Mouse (Mus musculus): ENCODE results near the gene Pard6a. TPM values are rescaled to one million over a fixed set of nuclear protein-coding genes. Genes with fewer than 3 reads are reported as not detected.

Pard6a gene
- total RNA-seq (2017): 0.41 and 11.5 TPM in 2 replicates

DNA sequence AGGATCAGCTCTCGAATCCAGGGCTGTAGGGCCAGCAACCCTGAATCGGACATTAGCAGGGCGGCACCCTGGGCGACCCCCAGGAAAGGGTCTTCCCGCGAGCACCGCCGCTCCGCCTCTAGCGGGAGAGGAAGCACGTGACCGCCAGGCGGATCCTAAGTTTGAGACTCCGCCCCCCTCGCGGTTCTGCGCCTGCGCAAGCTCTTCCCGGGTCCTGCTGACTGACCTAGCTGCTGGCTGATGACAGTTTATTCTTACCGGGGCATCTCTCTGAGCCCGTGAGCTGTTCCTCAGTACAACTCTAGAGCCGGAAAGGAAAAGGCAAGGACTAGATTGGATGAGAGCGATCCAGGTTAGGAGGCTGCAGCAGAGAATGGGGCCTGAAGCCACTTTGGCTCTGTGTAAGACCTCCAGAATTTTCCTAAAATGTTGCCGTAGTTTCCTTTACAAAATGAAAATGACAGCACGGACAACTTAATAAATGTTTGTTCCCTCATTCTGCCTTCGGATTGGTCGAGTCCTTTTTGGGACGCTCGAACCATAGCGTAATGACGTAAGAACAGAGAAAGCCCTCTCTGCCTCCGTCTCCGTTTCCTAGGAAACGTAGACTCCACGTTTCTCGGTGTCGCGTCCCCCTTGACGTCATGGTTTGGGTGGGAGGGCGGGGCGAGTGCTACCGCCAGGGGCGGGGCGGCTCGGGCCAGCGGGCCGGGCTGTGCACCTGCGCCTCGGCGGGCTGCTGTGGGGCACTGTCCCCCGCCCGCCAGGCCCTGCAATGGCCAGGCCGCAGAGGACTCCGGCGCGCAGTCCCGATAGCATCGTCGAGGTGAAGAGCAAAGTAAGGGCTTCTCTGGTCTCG, at the start of gene Pard6a, which contains the start of gene Acd:
Pard6a (plus strand) TSS at position 183 of the 859 bp plus-strand sequence.
Acd (minus strand) TSS at position 137 of the 859 bp plus-strand sequence.
- ATAC-seq (replicated peaks; ENCODE audit: low read depth, poor library complexity, severe bottlenecking): peak; percentile 77

DNA sequence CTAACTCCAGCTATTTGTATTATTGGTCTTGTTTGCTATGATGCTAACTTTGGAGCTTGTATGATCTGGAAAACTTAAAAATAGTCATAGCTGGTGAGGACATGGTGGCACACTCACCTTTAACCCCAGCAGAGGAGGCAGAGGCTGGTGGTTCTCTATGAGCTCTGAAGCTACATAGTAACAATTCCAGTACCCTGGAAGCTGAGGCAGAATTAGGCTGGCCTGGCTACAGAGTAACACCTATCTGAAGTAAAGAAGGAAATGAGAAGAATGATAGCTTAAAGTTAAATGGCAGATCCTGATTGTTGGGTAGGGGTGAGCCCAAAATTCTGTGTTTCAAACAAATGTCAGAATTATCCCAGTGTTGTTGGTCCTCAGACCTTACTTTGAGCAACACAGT, 43.3 kb upstream of the Pard6a start:
- ATAC-seq (replicated peaks; ENCODE audit: low read depth, poor library complexity, severe bottlenecking): no peak

DNA sequence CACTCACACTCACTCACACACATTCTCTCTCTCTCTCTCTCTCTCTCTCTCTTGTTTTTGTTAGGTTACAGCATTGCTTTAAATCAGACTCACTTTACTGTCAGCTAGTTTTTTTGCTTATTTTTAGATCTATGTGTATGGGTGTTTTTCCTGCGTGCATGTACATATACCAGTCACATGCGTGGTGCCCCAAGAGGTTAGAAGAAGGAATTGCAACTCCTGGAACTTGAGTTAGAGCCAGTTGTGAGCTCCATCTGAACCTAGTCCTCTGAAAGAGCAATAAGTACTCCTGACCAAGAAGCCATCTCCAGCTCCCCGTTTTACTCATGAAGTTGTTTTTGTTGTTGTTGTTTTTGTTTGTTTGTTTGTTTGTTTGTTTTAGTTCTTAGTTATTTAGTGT, 39.8 kb upstream of the Pard6a start:
- ATAC-seq (replicated peaks; ENCODE audit: low read depth, poor library complexity, severe bottlenecking): peak; percentile 85

DNA sequence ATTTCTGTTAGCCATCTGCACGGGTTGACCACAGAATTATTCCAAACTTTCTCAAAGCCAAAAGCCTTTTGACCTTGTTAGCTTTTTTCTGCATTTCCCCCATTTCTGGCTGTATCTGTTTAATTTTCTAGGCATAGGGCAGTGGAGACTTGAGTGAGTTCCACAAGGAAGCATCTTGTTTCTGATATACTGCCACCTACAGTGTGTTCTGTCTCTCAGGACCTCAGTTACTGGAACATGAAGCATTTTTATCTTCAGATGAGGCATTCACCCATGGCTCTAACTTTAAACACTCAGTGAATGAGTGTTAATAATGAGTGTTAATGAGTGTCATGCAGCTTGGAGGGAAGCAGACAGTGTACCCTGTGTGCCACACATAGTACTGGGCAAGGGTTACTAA, 23.1 kb upstream of the Pard6a start:
- ATAC-seq (replicated peaks; ENCODE audit: low read depth, poor library complexity, severe bottlenecking): no peak

DNA sequence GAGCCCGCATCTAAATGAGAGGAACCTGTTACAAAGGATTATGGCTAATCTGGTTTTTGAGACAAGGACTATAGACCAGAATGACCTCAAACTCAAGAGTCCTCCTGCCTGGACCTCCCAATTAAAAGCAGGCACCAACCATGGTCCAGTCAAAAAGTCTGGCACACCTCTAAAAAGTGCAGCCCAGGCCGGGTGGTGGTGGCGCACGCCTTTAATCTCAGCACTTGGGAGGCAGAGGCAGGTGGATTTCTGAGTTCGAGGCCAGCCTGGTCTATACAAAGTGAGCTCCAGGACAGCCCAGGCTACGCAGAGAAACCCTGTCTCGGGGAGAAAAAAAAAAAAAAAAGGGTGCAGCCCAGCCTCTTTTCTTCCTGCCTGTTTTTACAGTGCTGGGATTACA, 15.6 kb upstream of the Pard6a start:
- no peak for ATAC-seq (replicated peaks; ENCODE audit: low read depth, poor library complexity, severe bottlenecking)

DNA sequence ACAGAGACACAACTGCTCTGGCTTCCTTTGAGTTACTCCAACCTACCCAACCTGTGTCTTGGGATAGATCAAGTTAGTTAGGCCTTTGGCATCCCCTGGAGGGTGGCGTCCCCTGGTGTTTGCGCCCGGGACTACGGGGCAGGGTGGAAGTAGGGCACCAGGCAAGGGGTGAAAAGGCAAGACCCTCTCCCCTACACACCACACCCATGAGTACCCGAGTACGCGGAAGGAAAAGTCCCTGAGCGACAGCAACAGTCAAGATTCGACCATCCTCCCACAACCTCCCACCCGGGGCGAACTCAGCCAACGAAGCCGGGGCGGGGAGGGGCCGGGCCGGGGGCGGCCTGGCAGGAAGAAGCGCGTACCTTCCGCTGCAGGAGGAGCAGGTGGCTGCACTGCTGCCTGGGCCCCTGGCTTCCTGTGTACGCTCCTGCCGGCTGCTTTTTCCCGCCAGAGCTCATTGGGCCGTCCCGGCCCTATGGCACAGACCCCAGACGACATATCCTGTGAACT, 15.1 kb upstream of the Pard6a start, which contains the start of gene Carmil2:
Carmil2 (plus strand) TSS at position 479 of the 513 bp plus-strand sequence.
- ATAC-seq (replicated peaks; ENCODE audit: low read depth, poor library complexity, severe bottlenecking): peak; percentile 87

DNA sequence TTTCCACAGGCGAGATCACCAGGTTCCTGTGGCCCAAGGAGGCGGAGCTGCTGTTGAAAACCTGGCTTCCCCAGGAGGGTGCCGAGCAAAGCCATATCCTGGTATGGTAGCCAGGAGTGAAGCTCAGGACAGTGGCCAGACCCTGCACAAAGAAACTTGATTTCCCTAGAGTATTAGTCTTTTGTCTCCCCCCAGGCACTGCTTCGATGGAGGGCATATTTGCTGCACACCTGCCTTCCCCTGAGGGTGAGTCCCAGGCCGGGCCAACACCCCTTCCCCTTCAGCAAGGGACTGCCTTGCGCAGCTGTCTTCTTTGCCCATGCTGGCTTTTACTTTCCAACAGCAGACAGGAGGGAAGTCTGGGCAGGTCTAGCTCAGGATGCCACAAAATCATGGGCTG, 14.4 kb upstream of the Pard6a start:
- ATAC-seq (replicated peaks; ENCODE audit: low read depth, poor library complexity, severe bottlenecking): no peak

DNA sequence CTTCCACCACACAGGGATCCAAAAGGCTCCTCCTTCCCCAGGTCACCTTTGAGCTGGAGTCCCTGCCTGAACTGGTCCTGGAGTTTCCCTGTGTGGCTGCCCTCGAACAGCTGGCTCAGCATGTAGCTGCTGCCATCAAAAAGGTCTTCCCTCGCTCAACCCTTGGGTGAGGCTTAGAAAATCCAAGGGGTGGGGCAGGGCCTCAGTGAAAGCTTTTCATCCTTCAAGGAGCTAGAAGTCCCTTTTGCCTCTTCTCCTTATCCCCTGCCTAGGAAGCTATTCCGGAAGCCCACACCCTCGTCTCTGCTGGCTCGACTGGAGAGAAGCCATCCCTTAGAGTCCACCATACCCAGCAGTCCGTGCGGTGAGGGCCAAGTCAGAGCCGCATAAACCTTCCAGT, 13.4 kb upstream of the Pard6a start:
- ATAC-seq (replicated peaks; ENCODE audit: low read depth, poor library complexity, severe bottlenecking): no peak

DNA sequence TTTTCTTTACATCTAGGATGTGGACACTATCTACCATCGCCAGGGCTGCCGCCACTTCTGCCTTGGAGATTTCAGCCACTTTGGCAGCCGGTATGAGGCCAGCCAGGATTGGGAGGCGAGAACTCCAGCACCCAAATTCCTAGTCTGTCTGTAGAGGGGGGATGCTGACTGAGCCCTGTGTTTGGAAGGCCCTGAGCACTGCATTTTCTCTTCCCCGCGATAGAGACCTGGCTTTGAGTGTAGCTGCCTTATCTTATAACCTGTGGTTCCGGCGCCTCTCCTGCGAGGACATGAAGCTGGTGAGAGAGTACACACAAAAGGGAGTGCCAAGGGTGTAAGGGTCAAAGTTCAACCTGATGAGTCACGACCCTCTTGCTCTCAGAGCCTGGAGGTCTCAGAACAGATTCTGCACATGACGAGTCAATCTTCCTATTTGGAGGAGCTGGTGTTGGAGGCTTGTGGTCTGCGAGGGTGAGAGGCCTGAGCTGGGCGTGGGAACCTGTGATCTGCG, 12.7 kb upstream of the Pard6a start:
- ATAC-seq (replicated peaks; ENCODE audit: low read depth, poor library complexity, severe bottlenecking): no peak

DNA sequence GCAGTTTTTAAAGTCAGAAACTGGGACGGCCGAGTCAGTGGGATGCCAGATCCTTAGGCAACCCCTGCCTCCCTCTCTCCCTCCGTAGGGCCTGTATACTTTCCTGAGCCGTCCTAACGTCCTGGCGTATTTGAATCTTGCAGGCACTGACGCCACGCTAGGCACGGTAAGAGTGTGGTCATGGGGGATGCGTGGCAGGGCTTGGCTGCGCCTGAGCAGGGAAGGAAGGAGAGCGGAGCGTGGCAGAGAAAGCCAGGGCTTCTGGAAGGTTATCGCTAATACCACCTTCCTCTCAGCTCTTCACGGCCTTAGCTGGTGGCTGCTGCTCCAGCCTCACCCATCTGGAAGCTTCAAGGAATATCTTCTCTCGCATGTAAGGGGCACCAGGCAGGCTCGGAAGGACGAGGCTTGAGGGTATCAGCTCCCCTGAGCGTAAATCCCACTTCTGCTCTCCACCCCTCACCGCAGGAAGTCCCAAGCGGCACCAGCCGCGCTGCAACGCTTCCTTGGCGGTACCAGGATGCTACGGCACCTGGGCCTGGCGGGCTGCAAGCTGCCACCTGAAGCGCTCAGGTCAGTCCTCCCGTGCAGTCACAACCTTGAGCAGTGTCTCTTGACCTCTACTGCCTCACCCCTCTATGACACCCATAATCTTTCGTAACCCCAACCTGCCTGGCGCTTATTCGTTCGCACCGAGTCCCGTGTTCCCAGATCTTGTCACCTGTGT, 11.5 kb upstream of the Pard6a start:
- no peak for ATAC-seq (replicated peaks; ENCODE audit: low read depth, poor library complexity, severe bottlenecking)

DNA sequence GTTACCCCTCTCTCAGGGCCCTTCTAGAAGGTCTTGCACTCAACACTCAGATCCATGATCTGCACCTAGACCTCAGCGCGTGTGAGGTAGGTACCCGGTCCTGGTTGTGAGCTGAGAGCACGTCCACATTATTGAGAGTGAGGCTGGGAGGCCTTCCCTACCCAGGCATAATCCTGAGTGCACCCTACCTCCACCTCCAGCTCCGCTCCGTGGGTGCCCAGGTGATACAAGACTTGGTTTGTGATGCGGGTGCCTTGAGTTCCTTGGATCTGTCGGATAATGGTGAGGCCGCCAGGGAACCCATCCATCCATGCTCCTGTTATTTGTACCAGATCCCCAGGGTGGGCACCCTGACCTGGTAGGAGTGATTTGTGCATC, 11.0 kb upstream of the Pard6a start:
- ATAC-seq (replicated peaks; ENCODE audit: low read depth, poor library complexity, severe bottlenecking): no peak

DNA sequence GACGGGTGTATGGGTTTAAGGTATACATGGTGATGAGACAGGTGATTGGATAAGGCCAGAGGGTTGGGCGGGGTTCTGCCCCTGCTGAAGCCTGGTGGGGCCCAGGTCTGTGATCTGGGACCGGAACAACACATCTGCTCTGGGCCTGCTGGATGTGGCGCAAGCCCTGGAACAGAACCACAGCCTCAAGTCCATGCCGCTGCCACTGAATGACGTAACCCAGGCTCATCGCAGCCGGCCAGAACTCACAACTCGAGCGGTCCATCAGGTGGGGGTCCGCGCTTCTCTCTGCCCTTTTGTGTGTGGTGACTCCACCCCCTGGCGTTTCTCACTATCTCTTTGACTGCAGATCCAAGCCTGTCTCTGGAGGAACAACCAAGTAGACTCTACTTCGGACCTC, 10.0 kb upstream of the Pard6a start:
- no peak for ATAC-seq (replicated peaks; ENCODE audit: low read depth, poor library complexity, severe bottlenecking)

DNA sequence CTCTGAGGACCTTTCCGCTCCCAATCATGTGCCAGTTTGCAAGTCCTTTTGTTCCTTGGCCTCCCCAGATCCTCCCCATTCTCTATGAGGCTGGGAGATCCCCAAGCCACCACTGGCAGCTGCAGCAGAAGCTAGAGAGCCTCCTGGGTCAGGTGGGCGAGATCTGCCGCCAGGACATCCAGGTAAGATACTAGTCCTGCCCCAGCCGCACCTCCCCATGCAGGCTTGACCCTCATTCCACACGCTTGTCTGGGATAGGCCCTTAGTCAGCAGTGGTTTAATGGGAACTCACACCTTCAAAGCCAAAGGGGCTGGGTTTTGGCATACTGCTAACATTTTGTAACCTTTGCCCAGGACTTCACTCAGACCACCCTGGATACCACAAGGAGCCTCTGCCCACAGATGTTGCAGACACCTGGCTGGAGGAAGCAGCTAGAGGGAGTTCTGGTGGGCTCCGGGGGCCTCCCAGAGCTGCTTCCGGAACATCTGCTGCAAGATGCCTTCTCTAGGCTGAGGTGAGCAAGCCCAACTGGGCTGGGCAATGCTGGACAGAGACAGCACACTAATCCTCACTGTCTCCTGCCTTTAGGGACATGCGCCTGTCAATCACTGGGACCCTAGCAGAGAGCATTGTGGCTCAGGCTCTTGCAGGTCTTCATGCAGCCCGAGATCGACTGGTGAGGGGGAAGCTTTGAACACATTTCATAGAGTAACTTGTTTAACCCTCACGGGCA, 8.3 kb upstream of the Pard6a start:
- ATAC-seq (replicated peaks; ENCODE audit: low read depth, poor library complexity, severe bottlenecking): no peak

DNA sequence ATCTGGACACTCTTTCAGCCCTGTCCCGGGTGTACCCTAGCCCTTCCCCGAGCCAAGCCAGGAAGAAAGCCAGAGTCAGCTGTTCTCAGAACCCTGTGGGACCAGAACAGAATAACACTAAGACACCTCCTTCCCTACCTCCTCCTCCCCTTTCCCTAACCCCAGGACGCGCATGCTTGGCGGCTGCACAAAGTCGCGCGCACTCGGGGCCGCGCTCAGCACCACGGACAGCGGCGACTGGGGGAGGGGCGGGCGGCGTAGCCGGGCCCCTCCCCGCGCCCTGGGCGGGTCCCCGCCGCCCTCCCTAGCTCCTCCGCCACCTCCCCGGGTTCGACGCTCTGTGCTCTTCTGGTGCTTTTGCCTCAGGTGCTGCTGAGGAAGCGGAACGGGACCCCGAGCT, 7.3 kb upstream of the Pard6a start:
- ATAC-seq (replicated peaks; ENCODE audit: low read depth, poor library complexity, severe bottlenecking): no peak

DNA sequence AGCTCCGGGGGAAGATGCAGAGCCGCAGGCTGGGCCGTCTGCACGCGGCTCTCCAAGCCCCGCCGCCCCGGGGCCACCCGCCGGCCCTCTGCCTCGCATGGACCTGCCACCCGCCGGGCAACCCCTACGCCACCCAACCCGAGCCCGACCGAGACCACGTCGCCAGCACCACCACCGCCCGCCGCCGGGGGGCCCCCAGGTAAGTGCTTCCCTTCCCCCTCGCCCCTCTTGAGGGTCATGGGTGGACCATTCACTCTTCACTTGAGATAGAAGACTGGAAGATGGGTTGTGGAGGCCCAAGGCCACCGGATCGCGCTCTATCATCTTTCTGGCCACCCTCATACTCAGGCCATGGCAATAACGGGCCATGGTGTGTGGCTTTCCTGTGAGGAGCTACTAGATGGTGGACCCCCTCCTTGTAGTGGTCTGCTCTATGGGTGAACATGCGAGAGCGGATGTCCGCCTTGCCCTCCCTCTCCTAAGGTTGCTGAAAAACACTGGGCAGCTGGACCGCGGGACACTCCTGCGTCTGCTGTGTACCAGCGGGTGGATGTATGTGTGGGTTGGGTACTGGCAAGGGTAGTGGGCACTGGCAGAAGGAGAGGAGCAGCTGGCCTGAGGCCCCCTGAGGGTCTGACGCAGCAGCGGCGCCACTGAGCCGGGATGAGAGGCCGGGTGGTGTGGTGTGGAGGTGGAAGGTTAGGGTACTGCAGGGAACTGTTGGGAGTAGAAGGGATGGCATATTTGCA, 6.7 kb upstream of the Pard6a start:
- ATAC-seq (replicated peaks; ENCODE audit: low read depth, poor library complexity, severe bottlenecking): no peak

DNA sequence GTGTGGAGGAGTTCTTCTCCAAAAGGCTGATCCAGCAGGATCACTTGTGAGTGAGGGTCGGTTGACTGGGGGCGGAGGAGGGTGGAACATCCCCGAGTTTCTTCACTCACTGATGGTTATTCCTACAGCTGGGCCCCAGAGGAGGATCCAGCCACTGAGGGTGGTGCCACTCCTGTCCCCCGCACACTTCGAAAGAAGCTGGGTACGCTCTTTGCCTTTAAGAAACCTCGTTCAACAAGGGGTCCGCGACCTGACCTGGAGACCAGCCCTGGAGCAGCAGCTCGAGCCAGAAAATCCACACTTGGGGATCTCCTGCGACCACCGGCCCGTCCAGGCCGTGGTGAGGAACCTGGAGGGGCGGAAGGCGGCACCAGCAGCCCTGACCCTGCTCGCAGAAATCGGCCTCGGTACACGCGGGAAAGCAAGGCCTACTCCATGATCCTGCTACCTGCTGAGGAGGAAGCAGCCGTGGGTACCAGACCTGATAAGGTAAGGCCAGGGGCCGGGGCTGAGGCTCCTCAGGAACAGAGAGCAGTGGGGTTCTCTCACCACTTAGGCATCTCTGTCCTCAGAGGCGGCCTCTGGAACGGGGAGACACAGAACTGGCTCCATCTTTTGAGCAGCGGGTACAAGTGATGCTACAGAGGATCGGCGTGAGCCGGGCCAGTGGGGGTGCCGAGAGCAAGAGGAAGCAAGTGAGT, 5.7 kb upstream of the Pard6a start:
- ATAC-seq (replicated peaks; ENCODE audit: low read depth, poor library complexity, severe bottlenecking): no peak

DNA sequence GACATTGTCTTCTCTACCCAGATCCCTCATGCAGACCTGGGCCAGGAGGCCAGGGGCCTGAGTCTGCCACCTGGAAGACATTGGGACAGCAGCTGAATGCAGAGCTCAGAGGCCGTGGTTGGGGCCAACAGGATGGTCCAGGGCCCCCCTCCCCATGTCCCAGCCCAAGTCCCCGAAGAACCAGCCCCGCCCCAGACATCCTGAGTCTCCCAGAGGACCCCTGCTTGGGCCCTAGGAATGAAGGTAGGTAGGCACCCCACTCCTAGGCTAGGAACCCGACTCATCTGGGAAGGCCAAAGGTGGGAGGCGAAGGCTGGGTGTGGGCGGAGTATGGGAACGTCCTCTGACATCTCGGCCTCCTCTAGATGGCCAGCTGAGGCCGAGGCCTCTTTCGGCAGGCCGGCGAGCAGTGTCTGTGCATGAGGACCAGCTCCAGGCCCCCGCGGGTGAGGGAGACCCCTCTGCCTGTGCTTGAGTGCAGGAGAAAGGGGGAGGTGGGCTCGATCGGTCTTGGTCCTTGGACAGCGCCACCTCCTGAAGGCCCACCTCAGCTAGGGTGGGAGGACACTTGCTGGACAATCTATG, 3.7 kb upstream of the Pard6a start:
- no peak for ATAC-seq (replicated peaks; ENCODE audit: low read depth, poor library complexity, severe bottlenecking)

DNA sequence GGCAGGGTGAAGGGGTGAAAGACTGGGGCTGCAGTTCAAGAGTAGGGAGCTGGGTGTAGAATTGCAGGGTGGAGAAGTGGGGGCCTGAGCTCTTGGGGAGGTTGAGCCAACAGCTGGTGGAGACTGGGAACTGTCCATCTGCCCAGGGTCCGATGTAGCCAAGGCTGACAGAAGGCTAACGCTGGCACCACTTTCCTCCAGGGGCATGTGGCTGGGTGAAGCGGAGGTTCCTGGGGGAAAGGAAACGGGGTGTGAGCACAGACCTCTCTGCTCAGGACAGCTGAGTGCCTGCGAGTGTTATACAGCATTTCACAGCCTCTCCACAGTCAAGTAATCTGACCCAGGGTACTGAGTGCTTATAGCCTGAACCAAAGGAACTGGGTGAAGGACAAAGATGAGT, 2.2 kb upstream of the Pard6a start:
- no peak for ATAC-seq (replicated peaks; ENCODE audit: low read depth, poor library complexity, severe bottlenecking)

Data from common myeloid progenitor, adult 5-6 weeks (primary cell).